Mouse (Mus musculus): ENCODE data around the gene Chst2.

DNA sequence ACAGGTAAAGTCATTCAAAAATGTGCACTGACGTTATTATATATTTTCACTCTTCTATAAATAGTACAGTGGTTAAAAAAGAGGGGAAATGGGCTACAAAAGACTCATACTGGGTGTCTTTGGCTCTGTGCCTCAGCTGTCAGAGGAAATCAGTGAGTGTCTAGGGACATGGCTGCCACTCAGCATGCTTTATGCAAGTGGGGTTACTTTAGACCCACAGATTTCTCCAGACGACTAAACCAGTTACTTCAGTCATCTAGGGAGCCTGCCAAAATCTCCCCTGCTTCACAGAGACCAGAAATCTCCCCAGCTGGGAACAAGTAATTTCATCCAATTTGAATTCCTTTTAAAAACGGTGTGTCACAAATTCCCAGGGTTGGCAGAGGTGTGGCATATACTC is 45.4 kb upstream of the Chst2 start:
- TF ChIP-seq EP300 (IDR thresholded peaks at IDR 0.05), result no peak
- TF ChIP-seq CTCF (IDR thresholded peaks at IDR 0.05), result no peak

Data from lung, postnatal 0 days (tissue).